Mouse (Mus musculus): ENCODE results near the gene Utp18.
A peak's percentile ranks its signal among the peaks of the same experiment; 100 is the strongest.

DNA sequence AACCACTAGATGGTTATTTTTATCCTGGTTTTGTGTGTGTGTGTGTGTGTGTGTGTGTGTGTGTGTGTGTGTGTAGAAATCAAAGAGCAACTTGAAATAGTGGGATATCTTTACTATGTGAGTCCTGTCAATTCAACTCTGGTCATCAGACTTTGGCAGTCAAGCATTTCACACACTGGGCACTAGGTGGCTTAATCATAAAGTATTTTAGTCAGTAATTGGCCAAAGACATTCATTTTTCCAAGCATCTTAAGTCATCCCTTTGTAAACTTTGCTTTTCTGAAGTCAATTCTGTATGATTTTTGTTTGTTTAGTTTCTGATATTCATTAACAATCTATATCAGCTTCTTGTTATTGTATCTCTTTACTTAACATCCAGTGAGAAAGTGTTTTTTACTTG, 43.5 kb upstream of the Utp18 start:
- TF ChIP-seq CTCF (IDR thresholded peaks at IDR 0.05 in 2 of 3, conservative IDR thresholded peaks at IDR 0.05 in 1 of 3; ENCODE audit: control insufficient read depth in 1 of 3, insufficient read depth in 1 of 3, low read depth in 2 of 3, low read length in 3 of 3, poor library complexity in 1 of 3, severe bottlenecking in 1 of 3) (peak in 2 of 3 experiments; percentile 16 to 27; a peak in 4 of 6 replicates), POLR2A (IDR thresholded peaks at IDR 0.05; ENCODE audit: control insufficient read depth in 1 of 2, insufficient read depth in 1 of 2, low read depth in 1 of 2, low read length in 2 of 2, poor library complexity in 1 of 2) (no peak), EP300 (IDR thresholded peaks at IDR 0.05; ENCODE audit: low read depth in 1 of 2, low read length in 2 of 2) (no peak), MEF2A (IDR thresholded peaks at IDR 0.05; ENCODE audit: extremely low read depth, insufficient replicate concordance, low read depth, low read length, poor library complexity, severe bottlenecking) (no peak), MYB (IDR thresholded peaks at IDR 0.05; ENCODE audit: low read depth, low read length) (no peak), RAD21 (IDR thresholded peaks at IDR 0.05; ENCODE audit: low read depth, low read length) (no peak), RCOR1 (IDR thresholded peaks at IDR 0.05; ENCODE audit: low read depth, low read length) (no peak)
